Mouse (Mus musculus): ENCODE results near the gene Ptprj.
"Not testable (repeated sequence)": the region's sequence is repeated elsewhere in the genome, so short reads cannot be mapped to it uniquely, and the experiment has no call there.

GRCm38 (mm10) chr2:90414110-90414821 lies 166.2 kb downstream of the Ptprj start:
- TF ChIP-seq POLR2A (IDR thresholded peaks at IDR 0.05; ENCODE audit: insufficient read depth, low read depth, low read length); EP300 (IDR thresholded peaks at IDR 0.05; ENCODE audit: insufficient read depth, low read depth, low read length); CTCF (IDR thresholded peaks at IDR 0.05): not testable (repeated sequence)

Data from heart, adult 2 months (tissue).